Mouse (Mus musculus): ENCODE data around the gene Naa35.

Naa35 gene

DNA sequence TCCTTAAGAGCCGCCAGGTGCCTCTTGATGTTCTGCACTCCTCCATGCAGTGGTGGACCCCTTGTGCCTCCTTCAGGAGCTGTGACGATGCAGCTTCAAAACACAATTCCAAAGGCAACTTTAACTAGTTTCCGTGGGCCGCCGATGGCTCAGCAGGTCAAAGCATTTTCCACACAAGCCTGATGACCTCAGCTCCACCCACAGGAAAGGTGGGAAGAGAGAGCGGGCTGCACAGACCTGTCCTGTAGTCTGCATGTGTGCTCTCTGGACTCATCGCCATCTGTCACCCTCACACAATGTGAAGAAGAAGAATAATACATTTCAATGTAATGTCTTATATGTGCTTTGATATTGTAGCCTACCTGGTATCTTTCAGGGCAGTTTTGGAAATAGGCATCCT lies 41.7 kb downstream of the Naa35 start:
- ATAC-seq (ENCODE audit: insufficient number of reproducible peaks, low FRiP score, low TSS enrichment), result peak; percentile 87

DNA sequence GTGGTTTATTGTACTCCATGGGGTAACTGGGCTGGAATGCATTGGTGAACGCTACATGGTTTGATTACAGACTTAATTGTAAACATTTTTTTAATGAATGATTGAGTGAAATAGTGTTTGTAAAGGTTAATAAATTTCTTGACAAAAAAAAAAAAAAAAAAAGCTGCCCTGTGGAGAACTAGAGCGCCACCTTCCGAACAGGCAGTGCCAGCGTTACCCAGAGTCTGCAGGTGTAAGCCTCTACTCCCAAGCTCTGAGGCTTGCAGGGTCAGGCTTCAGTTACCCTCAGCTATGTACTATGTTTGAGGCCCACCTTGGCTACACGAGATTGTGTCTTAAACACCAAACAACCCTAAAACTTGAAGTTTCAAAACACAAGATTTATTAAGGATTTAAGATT lies 49.6 kb downstream of the Naa35 start:
- ATAC-seq (ENCODE audit: insufficient number of reproducible peaks, low FRiP score, low TSS enrichment), result no peak

DNA sequence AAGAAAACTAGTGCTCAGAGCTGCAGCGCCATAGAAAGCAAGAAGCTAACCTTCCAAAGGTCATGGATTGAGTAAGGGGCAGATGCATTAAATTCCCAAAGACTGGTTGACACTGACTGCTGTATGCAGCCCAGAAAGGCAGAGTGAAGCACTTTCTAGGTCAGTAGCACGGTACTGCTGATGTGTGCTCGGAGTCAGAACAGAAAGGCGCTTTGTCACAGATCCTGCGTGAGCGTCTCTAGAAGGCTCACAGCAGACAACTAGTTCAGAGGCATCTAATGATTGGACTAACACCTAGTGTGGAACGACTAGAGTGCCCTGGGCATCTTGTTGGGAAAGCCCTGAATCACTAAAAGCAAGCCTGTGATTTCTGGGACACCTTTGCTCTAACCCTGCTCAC lies 52.7 kb downstream of the Naa35 start:
- ATAC-seq (ENCODE audit: insufficient number of reproducible peaks, low FRiP score, low TSS enrichment), result no peak

DNA sequence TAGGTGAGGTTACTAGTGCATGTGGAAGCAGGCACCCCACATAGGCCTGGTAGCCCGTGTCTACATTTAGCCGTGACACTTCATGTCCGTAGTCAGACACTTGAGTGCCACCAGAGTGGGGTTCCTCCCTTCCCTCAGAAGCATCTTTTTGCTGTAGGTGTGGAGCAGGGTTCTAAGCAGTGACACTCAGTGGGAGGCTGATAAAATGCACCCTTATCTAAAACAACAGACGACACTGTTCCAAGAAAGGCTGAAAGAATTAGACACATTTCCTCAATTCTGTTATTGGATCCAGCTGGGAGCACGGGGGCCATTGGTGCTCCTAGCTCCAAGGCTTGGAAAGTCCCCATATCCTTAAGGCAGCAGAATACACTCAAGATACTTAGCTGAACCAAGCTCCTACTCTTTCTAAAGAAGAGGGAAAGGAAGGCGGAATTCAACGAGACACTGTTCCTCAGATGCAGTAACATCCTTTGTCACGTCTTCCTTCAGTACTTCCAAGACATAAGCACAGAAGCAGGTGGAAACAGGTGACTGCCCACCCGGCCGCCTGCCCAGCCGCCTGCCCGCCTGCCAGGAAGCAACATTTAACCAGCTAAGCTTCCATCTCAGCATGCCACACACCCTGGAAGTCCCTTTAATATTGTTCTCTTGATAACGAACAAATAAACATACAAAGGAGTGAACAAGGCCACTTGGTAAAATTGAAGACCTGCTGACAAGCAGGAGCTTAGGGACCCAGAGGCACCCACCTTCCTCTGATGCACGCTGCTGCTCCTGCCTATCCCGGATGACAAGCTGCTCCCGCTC lies 54.5 kb downstream of the Naa35 start:
- ATAC-seq (ENCODE audit: insufficient number of reproducible peaks, low FRiP score, low TSS enrichment), result peak; percentile 65; the same call in 1 of the 2 replicates

DNA sequence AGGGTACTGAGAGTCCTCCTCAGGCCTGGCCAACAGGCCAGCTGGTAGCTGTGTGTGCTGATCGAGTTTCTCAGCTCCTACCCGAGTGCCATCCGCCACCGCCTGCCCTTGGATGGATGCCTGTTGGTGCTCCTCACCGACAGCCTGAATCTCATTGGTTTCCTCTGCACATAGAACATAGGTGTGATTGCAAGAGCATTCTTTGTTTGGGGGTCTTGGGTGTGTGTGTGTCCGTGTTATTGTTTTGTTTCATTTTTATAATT lies 55.0 kb downstream of the Naa35 start:
- ATAC-seq (ENCODE audit: insufficient number of reproducible peaks, low FRiP score, low TSS enrichment), result peak; percentile 98

DNA sequence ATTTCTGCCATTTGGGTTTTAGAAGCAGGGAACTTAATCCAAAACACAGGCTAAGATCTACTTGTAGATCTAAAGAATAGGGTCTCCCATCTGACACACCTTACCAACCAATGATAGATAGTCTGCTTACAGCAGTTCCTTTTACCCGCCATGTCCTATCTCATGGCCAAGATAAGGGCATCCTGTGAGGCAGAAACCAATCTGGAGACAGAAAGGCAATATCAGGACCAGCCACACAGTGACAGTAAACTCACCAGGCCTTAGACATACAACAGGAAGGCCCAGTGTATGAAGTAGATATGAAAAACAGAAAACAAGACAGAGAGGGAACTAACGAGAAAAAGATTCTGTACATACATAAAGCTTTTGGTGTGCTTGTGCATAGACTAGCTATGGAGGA lies 57.8 kb downstream of the Naa35 start:
- no peak for ATAC-seq (ENCODE audit: insufficient number of reproducible peaks, low FRiP score, low TSS enrichment)

DNA sequence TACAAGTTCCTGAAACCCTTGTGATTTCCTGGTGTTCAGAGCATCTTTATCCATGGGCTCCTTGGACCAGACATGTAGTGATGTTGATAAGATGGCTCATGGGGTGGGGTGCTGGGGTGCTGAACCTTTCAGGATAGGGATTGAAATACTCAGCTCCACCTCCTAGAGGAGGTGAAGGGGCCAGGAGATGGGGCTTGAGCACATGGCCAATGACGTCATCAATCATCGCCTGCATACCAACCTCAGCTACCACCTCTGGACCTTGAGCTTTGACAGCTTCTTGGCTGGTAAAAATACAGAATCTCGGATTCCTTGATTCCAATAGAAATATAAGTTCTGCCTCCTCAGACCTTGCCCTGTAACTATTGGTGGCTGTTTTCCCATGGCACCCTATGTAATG lies 60.4 kb downstream of the Naa35 start:
- ATAC-seq (ENCODE audit: insufficient number of reproducible peaks, low FRiP score, low TSS enrichment), result no peak

DNA sequence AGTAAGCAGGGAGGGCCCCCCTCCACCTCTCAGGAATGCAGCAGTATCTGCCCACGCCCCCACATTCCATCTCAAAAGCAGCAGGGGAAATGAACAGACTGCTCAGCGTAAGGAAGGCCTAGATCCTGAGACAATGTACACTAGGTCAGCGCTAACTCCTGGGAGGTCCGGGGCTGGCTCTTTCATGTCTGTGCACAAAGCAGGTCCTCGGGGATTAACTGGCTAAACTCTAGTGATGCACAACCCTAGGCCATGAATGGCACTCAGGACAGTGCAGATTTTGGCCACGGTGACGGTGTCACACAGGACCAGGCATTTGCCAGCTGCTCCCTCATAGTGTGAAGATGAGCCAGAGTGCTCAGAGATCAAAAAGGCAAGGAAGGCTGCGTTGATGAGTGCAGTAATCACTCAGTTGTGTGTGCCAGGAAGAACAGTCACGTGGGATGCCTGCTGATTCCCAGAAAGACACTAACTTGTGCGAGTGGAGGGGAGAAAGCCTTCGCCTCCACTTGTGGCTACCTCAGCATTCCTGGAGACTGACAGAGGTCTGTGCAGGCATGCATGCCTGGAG lies 61.7 kb downstream of the Naa35 start:
- ATAC-seq (ENCODE audit: insufficient number of reproducible peaks, low FRiP score, low TSS enrichment), result 0 out of 2 replicates have a peak, but pooled peaks have one; percentile 10

DNA sequence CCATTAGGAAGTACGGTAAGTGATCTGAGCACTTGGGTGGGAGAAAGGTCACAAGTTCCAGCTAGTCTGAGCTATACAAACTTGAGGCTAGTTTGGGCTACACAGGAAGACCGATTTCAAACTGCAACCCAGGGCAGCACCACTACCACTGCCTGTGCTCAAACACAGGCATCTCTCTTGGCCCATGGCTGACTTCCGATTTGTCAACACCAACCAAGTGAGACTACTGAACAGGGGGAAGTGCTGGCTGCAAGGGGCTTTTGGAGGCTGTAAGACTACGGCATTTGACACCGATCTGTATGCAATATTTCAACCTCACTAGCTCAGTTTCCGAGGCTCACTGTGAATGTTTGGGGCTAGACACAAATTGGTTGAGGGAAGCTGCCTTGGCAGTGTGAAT lies 62.4 kb downstream of the Naa35 start:
- no peak for ATAC-seq (ENCODE audit: insufficient number of reproducible peaks, low FRiP score, low TSS enrichment)

DNA sequence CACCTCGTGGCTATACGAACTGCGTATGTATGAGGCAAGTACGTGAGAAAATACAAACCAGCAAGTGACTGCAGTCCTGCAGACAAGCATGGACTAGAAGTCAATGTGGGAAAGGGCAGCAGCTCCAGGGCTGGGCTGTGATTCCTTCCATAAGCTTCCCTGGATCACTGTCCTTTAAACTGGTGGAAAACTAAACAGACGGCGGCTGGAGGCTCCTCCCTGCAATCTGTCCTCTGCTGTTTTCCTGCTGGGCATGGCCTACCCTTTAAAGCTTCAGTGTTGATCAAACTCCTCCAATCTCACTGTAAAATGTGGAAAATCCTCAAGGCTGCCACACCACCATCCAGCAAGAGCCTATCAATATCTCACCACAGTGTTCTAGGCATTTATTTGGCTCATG lies 63.5 kb downstream of the Naa35 start:
- ATAC-seq (ENCODE audit: insufficient number of reproducible peaks, low FRiP score, low TSS enrichment), result peak; percentile 63

DNA sequence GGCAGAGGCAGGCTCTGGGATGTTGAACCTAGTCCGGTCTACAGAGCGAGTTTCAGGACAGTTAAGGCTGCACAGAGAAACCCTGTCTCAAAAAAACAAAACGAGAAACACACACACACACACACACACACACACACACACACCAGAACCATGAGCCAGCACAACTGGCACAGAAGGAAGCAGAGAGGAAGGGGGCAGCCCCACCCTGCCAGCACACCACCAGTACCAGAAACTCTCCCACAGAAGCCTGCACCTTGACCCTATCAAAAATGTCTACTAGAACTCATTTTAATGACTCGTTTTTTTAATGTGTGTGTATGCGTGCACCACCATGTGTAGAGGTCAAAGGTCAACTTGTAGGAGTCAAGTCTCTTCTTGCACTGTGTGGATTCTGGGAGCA lies 64.7 kb downstream of the Naa35 start:
- no peak for ATAC-seq (ENCODE audit: insufficient number of reproducible peaks, low FRiP score, low TSS enrichment)

DNA sequence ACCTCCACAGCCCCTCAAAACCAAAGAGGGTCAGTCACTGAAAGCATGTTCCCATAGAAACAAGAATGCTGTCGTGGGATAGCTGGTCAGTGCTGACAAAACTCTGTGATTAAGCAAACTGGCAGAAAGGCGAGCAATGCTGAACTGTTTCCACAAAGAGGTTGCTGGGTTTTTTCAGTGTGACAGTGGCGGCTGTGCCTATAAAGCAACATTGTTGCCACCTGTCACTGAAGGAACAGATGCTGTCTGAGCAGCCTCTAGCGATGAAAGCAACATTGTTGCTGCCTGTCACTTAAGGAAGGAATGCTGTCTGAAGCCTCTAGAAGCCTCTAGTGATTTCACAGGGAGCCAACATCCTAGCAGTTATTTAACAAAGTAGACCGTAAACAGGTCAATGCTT lies 67.6 kb downstream of the Naa35 start:
- ATAC-seq (ENCODE audit: insufficient number of reproducible peaks, low FRiP score, low TSS enrichment), result no peak

DNA sequence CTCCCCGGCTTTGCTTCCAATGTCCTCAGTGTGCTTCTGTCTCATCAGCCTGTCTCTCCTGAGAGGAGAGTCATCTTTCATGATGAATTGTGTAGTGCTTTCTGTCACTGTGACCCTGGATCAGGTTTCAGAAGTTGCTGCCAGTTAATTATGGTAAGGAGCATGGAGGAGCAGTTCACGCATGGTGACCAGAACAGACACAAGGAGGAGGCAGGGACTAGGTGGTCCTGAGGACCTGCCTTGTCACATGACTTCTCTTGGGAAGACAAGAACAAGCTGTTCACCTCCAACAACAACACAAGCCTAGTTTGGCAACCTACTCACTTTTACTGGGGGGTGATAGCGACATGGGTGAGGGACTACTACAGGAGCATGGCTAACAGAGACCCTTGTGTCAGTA lies 68.1 kb downstream of the Naa35 start:
- ATAC-seq (ENCODE audit: insufficient number of reproducible peaks, low FRiP score, low TSS enrichment), result no peak

DNA sequence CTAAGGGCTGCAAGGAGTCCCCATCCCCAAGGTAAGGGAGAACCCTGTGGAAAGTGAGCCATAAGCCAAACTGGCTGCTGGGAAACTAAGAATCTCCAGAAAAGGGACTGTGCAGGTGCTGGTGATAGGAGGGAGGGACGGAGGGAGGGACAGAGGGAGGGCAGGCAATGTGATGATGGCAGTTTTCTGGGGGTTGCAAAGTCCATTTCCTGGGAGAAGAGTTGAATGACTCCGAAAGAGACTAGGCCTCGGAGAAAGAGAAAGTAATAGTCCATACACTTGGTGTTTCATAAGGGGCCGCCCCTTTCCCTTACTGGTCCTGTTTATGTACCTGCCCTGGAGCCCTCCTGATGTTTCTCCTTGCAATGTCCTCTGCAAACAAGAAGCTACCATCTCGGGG lies 69.4 kb downstream of the Naa35 start:
- ATAC-seq (ENCODE audit: insufficient number of reproducible peaks, low FRiP score, low TSS enrichment), result no peak

DNA sequence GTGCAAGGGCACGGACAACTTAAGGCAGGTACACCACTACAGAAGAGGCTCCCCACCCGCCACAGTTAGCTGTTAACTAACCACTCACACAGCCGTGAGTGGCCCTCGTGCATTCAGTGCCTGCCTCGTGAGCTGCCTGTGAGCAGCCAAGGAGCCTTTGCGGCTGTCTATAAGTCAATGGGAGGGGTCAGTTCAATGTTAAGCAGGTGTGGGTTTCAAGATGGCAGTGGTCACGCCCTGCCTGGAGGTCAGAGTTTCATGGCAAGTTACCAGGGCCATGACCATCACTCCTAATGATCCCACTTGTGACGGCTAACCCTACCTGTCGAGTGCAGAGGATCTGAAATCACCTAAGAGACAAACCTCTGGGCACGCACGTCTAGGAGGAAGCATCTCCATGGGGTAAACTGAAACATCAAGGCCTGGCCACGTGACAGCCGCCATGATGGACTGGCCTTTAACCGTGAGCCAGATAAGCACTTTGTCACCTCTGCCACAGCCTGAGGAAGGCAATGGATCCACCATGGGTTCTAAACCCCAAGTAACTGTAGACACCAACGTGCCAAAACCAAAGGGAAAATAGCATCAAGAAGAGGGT lies 70.8 kb downstream of the Naa35 start:
- ATAC-seq (ENCODE audit: insufficient number of reproducible peaks, low FRiP score, low TSS enrichment), result no peak

DNA sequence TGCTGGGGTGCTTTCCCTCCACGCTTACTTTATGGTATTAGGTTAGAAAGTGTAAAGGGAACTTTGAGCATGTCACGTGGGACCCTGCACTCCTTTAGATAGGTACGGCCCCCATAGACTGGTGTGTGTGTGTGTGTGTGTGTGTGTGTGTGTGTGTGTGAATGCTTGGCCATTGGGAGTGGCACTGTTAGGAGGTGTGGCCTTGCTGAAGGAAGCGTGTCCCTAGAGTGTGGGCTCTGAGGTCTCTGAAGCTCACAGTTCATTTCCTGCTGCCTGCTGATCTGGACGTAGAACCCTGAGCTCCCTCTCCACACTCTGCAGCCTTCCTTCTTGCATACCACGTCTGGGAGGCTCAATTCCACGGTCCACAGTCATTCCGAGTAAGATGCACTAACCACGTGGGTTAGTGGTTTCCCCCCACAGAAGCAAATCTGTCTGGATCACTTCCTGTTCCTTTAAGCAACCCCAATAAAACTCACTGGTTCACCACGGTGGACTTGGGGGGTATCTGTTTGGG lies 71.3 kb downstream of the Naa35 start:
- no peak for ATAC-seq (ENCODE audit: insufficient number of reproducible peaks, low FRiP score, low TSS enrichment)

DNA sequence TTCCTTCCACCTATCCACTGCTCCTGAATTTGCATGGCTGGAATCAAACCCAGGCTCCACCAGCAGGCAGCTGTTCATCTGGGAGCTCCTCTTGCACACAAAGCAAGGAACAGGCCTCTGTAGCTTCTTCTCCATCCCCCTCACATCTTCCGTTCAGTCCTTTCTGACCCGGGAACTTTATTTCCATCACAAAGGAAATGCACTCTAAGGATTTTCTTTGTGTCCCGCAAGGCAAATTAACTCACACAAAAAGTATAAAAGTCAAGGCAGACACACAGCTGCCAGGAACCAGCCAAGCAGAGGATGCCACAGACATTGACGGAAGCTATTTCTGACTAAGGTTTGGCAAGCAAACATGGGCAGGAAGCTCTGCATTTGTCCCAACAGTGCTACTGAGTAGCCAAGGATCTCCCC lies 71.9 kb downstream of the Naa35 start:
- ATAC-seq (ENCODE audit: insufficient number of reproducible peaks, low FRiP score, low TSS enrichment), result no peak

DNA sequence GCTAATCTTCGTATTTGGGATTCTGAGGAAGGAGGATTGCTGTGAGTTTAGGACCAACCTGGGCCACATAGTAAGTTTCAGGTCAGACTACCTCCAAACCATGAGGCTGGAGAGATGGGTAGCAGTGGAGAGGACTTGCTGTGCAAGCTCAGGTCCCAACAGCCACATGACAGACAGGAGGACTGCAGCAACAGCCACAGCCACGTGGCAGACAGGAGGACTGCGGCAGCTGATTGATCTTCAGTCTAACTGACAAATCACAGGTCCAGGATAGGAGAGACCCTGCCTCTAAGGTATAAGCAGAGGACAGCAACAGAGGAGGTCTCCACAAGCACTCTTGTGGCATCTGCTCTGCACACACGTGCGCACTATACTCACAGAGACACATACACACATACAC lies 72.7 kb downstream of the Naa35 start:
- no peak for ATAC-seq (ENCODE audit: insufficient number of reproducible peaks, low FRiP score, low TSS enrichment)

DNA sequence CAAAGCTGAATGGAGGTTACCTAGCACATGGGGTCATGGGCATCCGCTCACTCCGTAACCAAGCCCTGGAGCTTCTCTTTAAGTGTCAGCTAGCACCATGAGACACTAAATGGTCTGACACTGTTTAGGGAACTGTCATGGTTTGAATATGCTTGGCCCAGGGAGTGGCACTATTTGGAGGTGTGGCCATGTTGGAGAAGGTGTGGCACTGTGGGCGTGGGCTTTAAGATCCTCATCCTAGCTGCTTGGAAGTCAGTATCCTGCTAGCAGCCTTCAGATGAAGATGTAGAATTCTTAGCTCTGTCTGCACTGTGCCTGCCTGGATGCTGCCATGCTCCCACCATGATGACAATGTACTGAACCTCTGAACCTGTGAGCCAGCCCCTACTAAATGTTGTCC lies 75.3 kb downstream of the Naa35 start:
- ATAC-seq (ENCODE audit: insufficient number of reproducible peaks, low FRiP score, low TSS enrichment), result no peak

DNA sequence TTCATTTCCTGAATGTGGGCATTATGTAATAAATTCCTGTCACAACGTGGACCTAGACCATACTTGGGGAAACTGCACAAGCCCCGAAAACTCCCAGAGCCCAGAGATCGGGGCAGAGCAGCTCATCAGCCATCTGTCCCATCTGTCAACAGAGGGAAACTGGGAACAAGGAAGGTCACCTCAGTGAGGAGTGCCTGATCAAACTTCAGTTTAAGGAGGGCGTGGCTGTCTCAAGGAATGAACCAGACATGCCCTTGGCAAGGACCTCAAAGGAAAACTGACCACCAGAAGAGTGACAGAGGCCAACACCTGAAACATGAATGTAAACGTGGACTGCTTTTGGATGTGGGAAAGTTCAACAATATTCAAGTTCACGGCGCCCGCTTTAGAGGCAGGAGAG lies 76.3 kb downstream of the Naa35 start:
- ATAC-seq (ENCODE audit: insufficient number of reproducible peaks, low FRiP score, low TSS enrichment), result no peak

DNA sequence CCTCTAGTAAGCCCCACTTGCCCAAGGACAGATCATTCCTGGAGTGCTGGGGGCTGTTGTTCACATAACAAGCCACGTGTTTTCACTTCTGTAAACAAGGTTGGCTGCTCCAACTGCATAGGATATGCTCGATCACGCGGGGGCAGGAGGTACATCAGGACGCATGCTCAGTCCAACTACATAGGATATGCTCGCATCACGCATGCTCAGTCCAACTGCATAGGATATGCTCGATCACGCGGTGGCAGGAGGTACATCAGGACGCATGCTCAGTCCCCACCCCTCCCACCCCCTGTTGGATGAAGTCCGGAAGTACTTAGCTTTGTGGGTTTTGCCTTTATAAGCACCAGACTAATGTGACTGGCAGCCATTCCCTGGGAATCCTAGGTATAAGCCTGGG lies 76.9 kb downstream of the Naa35 start:
- no peak for ATAC-seq (ENCODE audit: insufficient number of reproducible peaks, low FRiP score, low TSS enrichment)

Data from cerebellum, adult (tissue).